Comparison of ENCODE assay signal across 27 mouse cellular contexts in the genomic region with DNA sequence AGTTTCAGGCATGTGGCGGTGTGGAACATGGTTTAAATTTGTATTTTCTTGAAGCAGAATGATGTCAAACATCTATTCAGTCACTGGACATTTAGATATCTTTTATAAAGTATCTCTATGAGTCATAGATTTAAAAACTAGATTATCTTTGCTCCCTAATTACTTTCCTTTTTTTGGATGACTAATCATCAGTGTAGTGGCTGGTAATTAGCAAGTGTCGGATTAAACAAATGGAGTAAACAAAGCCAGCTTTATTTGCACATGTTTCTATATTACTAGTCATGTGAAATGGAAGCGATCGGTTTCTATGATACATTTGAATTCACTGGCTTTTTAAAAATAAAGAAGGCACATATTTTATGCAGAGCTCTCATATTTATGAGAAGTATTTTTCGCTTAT.
"Had no signal": no experiment of that assay in that cellular context is flagged by ENCODE, and none has a peak within 500 bp of the region (broad histone marks: within the 10 kb centered on the region; RNA-seq: fewer than 3 reads in every experiment).

No protein-coding gene starts in this region.

- H3K27me3 ChIP-seq: heart, embryonic 13.5 days; heart, embryonic 15.5 days; hindbrain, embryonic 13.5 days; hindbrain, embryonic 15.5 days; kidney, embryonic 15.5 days; limb, embryonic 13.5 days; limb, embryonic 15.5 days; liver, embryonic 12.5 days had no signal

- H3K9me3 ChIP-seq: heart, embryonic 13.5 days; heart, embryonic 15.5 days; hindbrain, embryonic 13.5 days; hindbrain, embryonic 15.5 days; kidney, embryonic 15.5 days; limb, embryonic 13.5 days; limb, embryonic 15.5 days; liver, embryonic 12.5 days had no signal

- H3K4me1 ChIP-seq: heart, embryonic 13.5 days; heart, embryonic 15.5 days; hindbrain, embryonic 13.5 days; hindbrain, embryonic 15.5 days; kidney, embryonic 15.5 days; limb, embryonic 13.5 days; limb, embryonic 15.5 days; liver, embryonic 12.5 days had no signal

- H3K36me3 ChIP-seq: heart, embryonic 13.5 days; heart, embryonic 15.5 days; hindbrain, embryonic 13.5 days; hindbrain, embryonic 15.5 days; kidney, embryonic 15.5 days; limb, embryonic 13.5 days; limb, embryonic 15.5 days; liver, embryonic 12.5 days had no signal

- DNase-seq: gastrocnemius, postnatal 14 days; gastrocnemius, postnatal 36 days; heart, adult 11 months; heart, adult 2 months; heart, postnatal 14 days; heart, postnatal 36 days; kidney, adult 11 months; kidney, adult 2 months; kidney, adult 9 months; kidney, postnatal 14 days; kidney, postnatal 36 days; layer of hippocampus, adult 9-11 months; layer of hippocampus, postnatal 36 days; left cerebral cortex, postnatal 4 days had no signal

- H3K4me3 ChIP-seq: heart, adult 2 months; heart, embryonic 13.5 days; heart, embryonic 15.5 days; hindbrain, embryonic 13.5 days; hindbrain, embryonic 15.5 days; kidney, embryonic 15.5 days; limb, embryonic 13.5 days; limb, embryonic 15.5 days; liver, embryonic 12.5 days had no signal

- ATAC-seq: intestine, embryonic 16.5 days; liver, embryonic 12.5 days had no signal

- H3K4me2 ChIP-seq: heart, embryonic 11.5 days; heart, embryonic 13.5 days; heart, embryonic 15.5 days; hindbrain, embryonic 13.5 days; hindbrain, embryonic 15.5 days; kidney, embryonic 15.5 days; limb, embryonic 13.5 days; limb, embryonic 15.5 days; liver, embryonic 12.5 days had no signal

- H3K9ac ChIP-seq: heart, embryonic 13.5 days; heart, embryonic 15.5 days; hindbrain, embryonic 13.5 days; hindbrain, embryonic 15.5 days; kidney, embryonic 15.5 days; limb, embryonic 13.5 days; limb, embryonic 15.5 days; liver, embryonic 12.5 days; liver, embryonic 14.5 days had no signal

- H3K27ac ChIP-seq: heart, adult 2 months; heart, embryonic 13.5 days; heart, embryonic 15.5 days; hindbrain, embryonic 13.5 days; hindbrain, embryonic 15.5 days; hindbrain, postnatal 0 days; kidney, embryonic 15.5 days; kidney, postnatal 0 days; limb, embryonic 13.5 days; limb, embryonic 15.5 days; liver, embryonic 12.5 days; liver, embryonic 14.5 days had no signal
